ENCODE assay signal across 10 mouse cellular contexts in the genomic region with DNA sequence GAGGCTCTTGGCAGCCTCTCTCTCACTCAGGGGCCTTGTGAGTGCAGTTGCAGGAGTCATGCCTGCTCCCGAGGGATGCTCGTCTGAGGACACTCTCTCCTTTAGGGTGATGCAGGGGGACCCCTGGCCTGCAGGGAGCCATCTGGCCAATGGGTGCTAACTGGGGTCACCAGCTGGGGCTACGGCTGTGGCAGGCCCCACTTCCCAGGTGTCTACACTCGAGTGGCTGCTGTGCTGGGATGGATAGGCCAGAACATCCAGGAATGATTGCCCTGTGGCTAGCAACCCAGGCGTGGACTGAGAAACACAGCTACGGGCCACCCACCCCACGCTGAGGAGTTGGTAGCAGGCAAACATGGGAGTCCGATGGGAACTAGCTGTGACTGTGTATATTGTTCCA. TPM values are rescaled to one million over a fixed set of nuclear protein-coding genes. Genes with fewer than 3 reads are reported as not detected.
DNase-seq lines count a peak whose midpoint lies in the region; ATAC-seq and TF ChIP-seq lines count a peak whose summit lies in the region.
"Had no signal": no experiment of that assay in that cellular context is flagged by ENCODE, and none has a peak within 500 bp of the region (broad histone marks: within the 10 kb centered on the region; RNA-seq: fewer than 3 reads in every experiment).

No protein-coding gene starts in this region.

- peaks cover 27% of the 10 kb centered on the region for H3K79me2 ChIP-seq in C2C12 (ENCODE audit: control insufficient read depth, insufficient read depth)

- H3ac ChIP-seq in C2C12 (ENCODE audit: control insufficient read depth, insufficient read length, low read depth): peak overlapping the region; percentile 12

- WGBS in forebrain, embryonic 13.5 days: 93% methylated on average over 8 of the region's 8 CpGs
- WGBS in liver, embryonic 13.5 days (ENCODE audit: insufficient replicate concordance): 79% methylated on average over 8 of the region's 8 CpGs

- no peaks in the 10 kb centered on the region for H3K27me3 ChIP-seq in erythroblast, embryonic 14.5 days (ENCODE audit: control insufficient read depth)
- no peaks in the 10 kb centered on the region for H3K27me3 ChIP-seq in C2C12 (ENCODE audit: control insufficient read depth, insufficient read depth, insufficient read length)
- H3K27me3 ChIP-seq in forebrain, embryonic 13.5 days: no peaks in the 10 kb centered on the region
- no peaks in the 10 kb centered on the region for H3K27me3 ChIP-seq in liver, embryonic 13.5 days

- H3K9me3 ChIP-seq in erythroblast, embryonic 14.5 days (ENCODE audit: control insufficient read depth, low read length): no peaks in the 10 kb centered on the region
- no peaks in the 10 kb centered on the region for H3K9me3 ChIP-seq in forebrain, embryonic 13.5 days (replicated peaks)
- no peaks in the 10 kb centered on the region for H3K9me3 ChIP-seq in liver, embryonic 13.5 days (replicated peaks)

- H3K36me3 ChIP-seq in erythroblast, embryonic 14.5 days (ENCODE audit: control insufficient read depth): peaks cover 52% of the 10 kb centered on the region
- peaks cover 46% of the 10 kb centered on the region for H3K36me3 ChIP-seq in C2C12 (ENCODE audit: control insufficient read depth, insufficient read depth)
- peaks cover 47% of the 10 kb centered on the region for H3K36me3 ChIP-seq in forebrain, embryonic 13.5 days (ENCODE audit: poor library complexity, severe bottlenecking)
- peaks cover 39% of the 10 kb centered on the region for H3K36me3 ChIP-seq in liver, embryonic 13.5 days

- H3K4me2 ChIP-seq in forebrain, embryonic 13.5 days: peak overlapping the region; percentile 98
- H3K4me2 ChIP-seq in liver, embryonic 13.5 days: peak overlapping the region; percentile 89

- H3K9ac ChIP-seq in forebrain, embryonic 13.5 days: peak overlapping the region; percentile 43; the same call in 1 of the 2 replicates
- H3K9ac ChIP-seq in liver, embryonic 13.5 days: peak overlapping the region; percentile 83

- ATAC-seq in erythroblast, adult 5-6 weeks (replicated peaks; ENCODE audit: low FRiP score, poor library complexity, severe bottlenecking): no peak
- ATAC-seq in forebrain, embryonic 13.5 days: no peak
- no peak for ATAC-seq in liver, embryonic 13.5 days (ENCODE audit: low read depth)
- no peak for ATAC-seq in activated CD4-positive, CD25-positive, alpha-beta regulatory T cell, adult 4 months
- ATAC-seq in erythroid progenitor cell, adult 5-6 weeks (replicated peaks; ENCODE audit: low FRiP score, poor library complexity, severe bottlenecking): no peak
- ATAC-seq: inflammation-experienced regulatory T-cells, adult 6 months had no signal

- no peak for DNase-seq in liver, embryonic 13.5 days
- no peak for DNase-seq in ovary, adult 18-20 months (ENCODE audit: low spot score)
- DNase-seq: B cell, adult 2 months had no signal

- peak overlapping the region; percentile 89 for H3K4me3 ChIP-seq in erythroblast, embryonic 14.5 days (replicated peaks)
- H3K4me3 ChIP-seq in C2C12 (ENCODE audit: insufficient read depth, poor library complexity, severe bottlenecking): no peak overlapping the region
- H3K4me3 ChIP-seq in forebrain, embryonic 13.5 days: peak overlapping the region; percentile 79; the same call in 1 of the 2 replicates
- peak overlapping the region; percentile 79 for H3K4me3 ChIP-seq in liver, embryonic 13.5 days (replicated peaks)

- H3K4me1 ChIP-seq in erythroblast, embryonic 14.5 days (ENCODE audit: control insufficient read depth): peaks cover 47% of the 10 kb centered on the region
- peaks cover 24% of the 10 kb centered on the region for H3K4me1 ChIP-seq in forebrain, embryonic 13.5 days
- H3K4me1 ChIP-seq in liver, embryonic 13.5 days (replicated peaks): peaks cover 37% of the 10 kb centered on the region

- H3K27ac ChIP-seq in forebrain, embryonic 13.5 days: no peak overlapping the region
- no peak overlapping the region for H3K27ac ChIP-seq in liver, embryonic 13.5 days

- peaks cover 19% of the 10 kb centered on the region for H3K79me3 ChIP-seq in C2C12 (ENCODE audit: low read depth)

- TF ChIP-seq CTCF in C2C12 (IDR thresholded peaks at IDR 0.05; ENCODE audit: control insufficient read depth, insufficient read depth, insufficient read length): no peak

TF ChIP-seq in C2C12, 6 proteins besides CTCF, POLR2A, EP300 and RAD21:
- TF ChIP-seq USF1 (IDR thresholded peaks at IDR 0.05; ENCODE audit: low read depth) (no peak), MYOG (IDR thresholded peaks at IDR 0.05; ENCODE audit: control insufficient read depth, extremely low read depth, insufficient read length) (no peak), FOSL1 (IDR thresholded peaks at IDR 0.05; ENCODE audit: insufficient read depth, low read length, poor library complexity, severe bottlenecking) (no peak), MYOD1 (IDR thresholded peaks at IDR 0.05; ENCODE audit: control insufficient read depth, insufficient read length, low read depth) (no peak), CEBPB (IDR thresholded peaks at IDR 0.05; ENCODE audit: low read depth) (no peak), MAX (IDR thresholded peaks at IDR 0.05) (no peak)

RNA-seq across cellular contexts. Expression of gene Timm13, which starts 1.7 kb away (rescaled TPM):
- polyA plus RNA-seq in erythroblast, embryonic 14.5 days (2012): 29.2 and 32.1 TPM in 2 replicates
- total RNA-seq in erythroblast, adult 5-6 weeks (2015; ENCODE audit: low replicate concordance): 12.1 and 17.6 TPM in 2 replicates
- 14.1 and 24.7 TPM in 2 replicates for total RNA-seq in erythroblast, adult 5-6 weeks (2017; ENCODE audit: low replicate concordance)
- polyA plus RNA-seq in C2C12 (2012; fragmentation: generic; extraction: Trizol): 263 TPM
- 356 and 364 TPM in 2 replicates for polyA plus RNA-seq in forebrain, embryonic 13.5 days (2015; fragmentation: Nextera tagmentation; extraction: Ambion mirVana)
- 249 and 266 TPM in 2 replicates for polyA plus RNA-seq in liver, embryonic 13.5 days (2015; fragmentation: Nextera tagmentation; extraction: Ambion mirVana)
- 100 to 1,000 TPM; 228 to 262 TPM for polyA plus RNA-seq in activated CD4-positive, CD25-positive, alpha-beta regulatory T cell, adult 4 months (2017; shearing (Covaris generic))
- total RNA-seq in erythroid progenitor cell, adult 5-6 weeks (2015; ENCODE audit: low replicate concordance): 17.6 and 32.1 TPM in 2 replicates
- total RNA-seq in erythroid progenitor cell, adult 5-6 weeks (2017; ENCODE audit: low replicate concordance): 3.7 and 7.6 TPM in 2 replicates

RNA-seq across cellular contexts. Expression of gene Lmnb2, which starts 19.0 kb away (rescaled TPM):
- 1.1 and 1.3 TPM in 2 replicates for polyA plus RNA-seq in erythroblast, embryonic 14.5 days (2012)
- 2.7 and 7.3 TPM in 2 replicates for total RNA-seq in erythroblast, adult 5-6 weeks (2015; ENCODE audit: low replicate concordance)
- total RNA-seq in erythroblast, adult 5-6 weeks (2017; ENCODE audit: low replicate concordance): 9.3 and 9.7 TPM in 2 replicates
- polyA plus RNA-seq in C2C12 (2012; fragmentation: generic; extraction: Trizol): 66.4 TPM
- 54.0 and 54.9 TPM in 2 replicates for polyA plus RNA-seq in forebrain, embryonic 13.5 days (2015; fragmentation: Nextera tagmentation; extraction: Ambion mirVana)
- 14.0 and 15.4 TPM in 2 replicates for polyA plus RNA-seq in liver, embryonic 13.5 days (2015; fragmentation: Nextera tagmentation; extraction: Ambion mirVana)
- polyA plus RNA-seq in activated CD4-positive, CD25-positive, alpha-beta regulatory T cell, adult 4 months (2017; shearing (Covaris generic)): 1 to 10 TPM; 2.8 to 4.5 TPM
- total RNA-seq in erythroid progenitor cell, adult 5-6 weeks (2015; ENCODE audit: low replicate concordance): 0.36 and 1.3 TPM in 2 replicates
- total RNA-seq in erythroid progenitor cell, adult 5-6 weeks (2017; ENCODE audit: low replicate concordance): 7.3 and 9.0 TPM in 2 replicates

RNA-seq across cellular contexts. Expression of gene Tmprss9, which starts 27.4 kb away (rescaled TPM):
- 0.02 and 0.03 TPM in 2 replicates for polyA plus RNA-seq in erythroblast, embryonic 14.5 days (2012)
- total RNA-seq in erythroblast, adult 5-6 weeks (2015; ENCODE audit: low replicate concordance): not detected in 2 replicates
- total RNA-seq in erythroblast, adult 5-6 weeks (2017; ENCODE audit: low replicate concordance): 0.17 TPM in 1 of 2 replicates, not detected in the other
- 0.02 TPM for polyA plus RNA-seq in C2C12 (2012; fragmentation: generic; extraction: Trizol)
- polyA plus RNA-seq in forebrain, embryonic 13.5 days (2015; fragmentation: Nextera tagmentation; extraction: Ambion mirVana): 0.13 and 0.14 TPM in 2 replicates
- 0.05 TPM in 1 of 2 replicates, not detected in the other for polyA plus RNA-seq in liver, embryonic 13.5 days (2015; fragmentation: Nextera tagmentation; extraction: Ambion mirVana)
- not detected for polyA plus RNA-seq in activated CD4-positive, CD25-positive, alpha-beta regulatory T cell, adult 4 months (2017; shearing (Covaris generic))
- total RNA-seq in erythroid progenitor cell, adult 5-6 weeks (2015; ENCODE audit: low replicate concordance): 0.72 TPM in 1 of 2 replicates, not detected in the other
- 0.30 TPM in 1 of 2 replicates, not detected in the other for total RNA-seq in erythroid progenitor cell, adult 5-6 weeks (2017; ENCODE audit: low replicate concordance)
- polyA plus RNA-seq: inflammation-experienced regulatory T-cells, adult 6 months had no signal

RNA-seq across cellular contexts. Expression of gene Gadd45b, which starts 30.8 kb away (rescaled TPM):
- 0.15 and 0.16 TPM in 2 replicates for polyA plus RNA-seq in erythroblast, embryonic 14.5 days (2012)
- 2.3 and 10.6 TPM in 2 replicates for total RNA-seq in erythroblast, adult 5-6 weeks (2015; ENCODE audit: low replicate concordance)
- 3.2 and 4.9 TPM in 2 replicates for total RNA-seq in erythroblast, adult 5-6 weeks (2017; ENCODE audit: low replicate concordance)
- polyA plus RNA-seq in C2C12 (2012; fragmentation: generic; extraction: Trizol): 37.2 TPM
- polyA plus RNA-seq in forebrain, embryonic 13.5 days (2015; fragmentation: Nextera tagmentation; extraction: Ambion mirVana): 4.9 and 5.1 TPM in 2 replicates
- polyA plus RNA-seq in liver, embryonic 13.5 days (2015; fragmentation: Nextera tagmentation; extraction: Ambion mirVana): 1.6 and 1.8 TPM in 2 replicates
- 10 to 100 TPM; 22.8 to 45.2 TPM for polyA plus RNA-seq in activated CD4-positive, CD25-positive, alpha-beta regulatory T cell, adult 4 months (2017; shearing (Covaris generic))
- 1.3 and 1.8 TPM in 2 replicates for total RNA-seq in erythroid progenitor cell, adult 5-6 weeks (2015; ENCODE audit: low replicate concordance)
- 3.6 and 9.2 TPM in 2 replicates for total RNA-seq in erythroid progenitor cell, adult 5-6 weeks (2017; ENCODE audit: low replicate concordance)

RNA-seq across cellular contexts. Expression of gene Sppl2b, which starts 44.0 kb away (rescaled TPM):
- 56.0 and 60.5 TPM in 2 replicates for polyA plus RNA-seq in erythroblast, embryonic 14.5 days (2012)
- total RNA-seq in erythroblast, adult 5-6 weeks (2015; ENCODE audit: low replicate concordance): 225 and 274 TPM in 2 replicates
- total RNA-seq in erythroblast, adult 5-6 weeks (2017; ENCODE audit: low replicate concordance): 343 and 430 TPM in 2 replicates
- polyA plus RNA-seq in C2C12 (2012; fragmentation: generic; extraction: Trizol): 31.2 TPM
- 40.1 and 45.3 TPM in 2 replicates for polyA plus RNA-seq in forebrain, embryonic 13.5 days (2015; fragmentation: Nextera tagmentation; extraction: Ambion mirVana)
- polyA plus RNA-seq in liver, embryonic 13.5 days (2015; fragmentation: Nextera tagmentation; extraction: Ambion mirVana): 56.8 and 58.9 TPM in 2 replicates
- polyA plus RNA-seq in activated CD4-positive, CD25-positive, alpha-beta regulatory T cell, adult 4 months (2017; shearing (Covaris generic)): 10 to 100 TPM in 1 of 2 experiments, 1 to 10 TPM in 1; 8.9 to 18.4 TPM
- total RNA-seq in erythroid progenitor cell, adult 5-6 weeks (2015; ENCODE audit: low replicate concordance): 262 and 270 TPM in 2 replicates
- 283 and 322 TPM in 2 replicates for total RNA-seq in erythroid progenitor cell, adult 5-6 weeks (2017; ENCODE audit: low replicate concordance)
